Mouse (Mus musculus) activated CD4-positive, CD25-positive, alpha-beta regulatory T cell, adult 4 months (primary cell): ENCODE data around the gene Hnrnpul1. TPM values are rescaled to one million over a fixed set of nuclear protein-coding genes. Genes with fewer than 3 reads are reported as not detected.

Source experiments
- ATAC-seq: one replicate; pipeline ENCODE4 v1.8.0; 2017
- polyA plus RNA-seq, 2 experiments: library from polyadenylated mRNA; unstranded; fragments of 100-300 nt; shearing (Covaris generic); gene quantifications; one replicate each; pipeline ENCODE4 v1.2.1; 2017

The Hnrnpul1 gene
- polyA plus RNA-seq, 2 experiments from 2014 or later, result 47.1 to 58.0 TPM

DNA sequence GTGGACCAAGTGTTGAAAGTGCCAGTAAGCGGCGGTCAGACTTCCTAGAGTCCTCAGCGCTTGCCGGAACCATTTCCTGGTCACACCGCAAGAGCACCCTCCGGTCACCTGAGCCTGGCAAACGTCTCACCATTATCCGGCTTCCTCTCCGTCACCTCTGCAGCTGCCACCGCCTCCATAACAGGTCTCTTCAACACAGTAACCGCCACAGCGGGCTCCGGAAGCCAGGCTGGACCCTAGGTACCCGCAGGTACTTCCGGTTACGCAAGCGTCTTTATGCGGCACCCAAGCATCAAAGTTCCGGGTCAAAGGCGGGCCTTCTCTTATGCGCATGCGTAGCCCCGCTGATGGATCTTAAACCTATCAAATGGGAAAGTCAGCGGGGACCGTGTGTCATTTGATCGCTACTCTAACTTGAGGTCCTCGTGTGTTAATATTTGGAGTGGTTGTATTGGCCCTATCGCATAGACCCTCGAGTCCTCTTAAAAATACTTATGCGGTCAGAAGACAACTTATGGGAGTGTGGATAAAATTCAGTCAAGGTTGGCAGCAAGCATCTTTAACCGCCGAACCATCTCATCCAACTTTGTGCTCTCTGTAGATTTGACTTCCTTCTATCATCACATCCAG is 35.7 kb downstream of the Hnrnpul1 start, which contains the start of gene Ccdc97:
Gene Ccdc97, minus strand, starts transcription at position 301 of the 630 bp plus-strand sequence.
- peak; percentile 92 for ATAC-seq

DNA sequence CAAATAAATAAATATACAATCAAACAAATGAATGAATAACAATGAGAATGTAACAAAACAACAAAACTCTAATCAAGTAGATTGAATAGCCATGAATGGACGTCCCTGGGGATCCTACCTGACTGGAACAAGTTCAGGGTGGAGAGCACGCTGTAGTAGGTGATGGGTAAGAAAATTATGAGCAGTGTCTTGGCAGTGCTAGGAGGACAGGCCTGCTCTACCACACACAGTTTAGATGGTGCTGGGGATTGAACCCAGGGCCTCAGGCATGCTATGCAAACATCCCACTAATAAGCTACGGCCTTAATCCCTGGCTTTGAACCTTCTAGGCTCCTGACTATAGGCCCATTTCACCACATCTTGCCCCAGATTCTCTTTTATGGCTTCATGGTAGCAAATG is 37.1 kb downstream of the Hnrnpul1 start:
- ATAC-seq, result no peak

DNA sequence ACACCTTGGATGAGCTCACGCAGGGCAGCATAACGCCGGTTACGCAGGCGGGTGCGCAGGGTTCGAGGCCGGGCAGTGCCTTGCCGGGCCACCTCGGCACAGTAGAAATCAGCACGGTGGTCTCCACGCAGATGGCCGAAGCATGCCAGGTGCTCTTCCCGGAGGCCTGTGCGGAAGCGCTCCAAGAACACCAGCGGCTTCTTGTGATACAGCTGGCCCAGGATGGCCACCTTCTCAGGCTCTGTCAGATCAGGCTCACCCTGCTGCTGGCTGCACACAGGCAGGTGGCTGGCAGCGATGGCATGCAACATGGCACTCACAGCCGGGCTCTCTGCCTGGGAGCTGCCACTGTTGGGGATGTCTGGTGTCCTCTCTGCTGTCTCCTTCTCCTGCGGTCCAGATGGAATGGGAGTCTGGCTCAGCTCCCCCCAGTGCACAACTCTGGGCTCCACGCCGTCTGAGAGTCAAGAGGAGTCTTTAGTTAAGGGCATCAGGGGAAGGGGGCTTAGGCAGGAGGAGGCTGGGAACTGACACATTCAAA is 38.8 kb downstream of the Hnrnpul1 start:
- no peak for ATAC-seq

DNA sequence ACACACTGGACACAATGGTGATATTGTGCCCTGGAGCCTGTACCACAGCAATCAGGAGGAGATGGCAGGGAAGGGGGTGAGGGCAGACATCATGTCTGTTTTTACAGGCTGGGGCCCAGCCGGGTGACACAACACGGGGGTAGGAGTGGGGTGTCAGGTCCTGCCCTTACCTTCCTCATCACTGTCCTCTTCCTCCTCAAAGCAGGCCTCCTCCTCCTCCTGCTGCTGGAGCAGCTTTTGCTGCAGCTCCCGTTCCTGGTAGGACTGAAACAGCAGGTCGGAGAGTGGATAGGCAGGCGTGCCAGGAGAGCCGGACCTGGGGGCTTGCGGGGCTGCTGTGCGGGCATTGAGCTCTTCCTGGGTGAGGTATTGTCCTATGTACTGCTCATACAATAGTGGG is 40.0 kb downstream of the Hnrnpul1 start:
- no peak for ATAC-seq

DNA sequence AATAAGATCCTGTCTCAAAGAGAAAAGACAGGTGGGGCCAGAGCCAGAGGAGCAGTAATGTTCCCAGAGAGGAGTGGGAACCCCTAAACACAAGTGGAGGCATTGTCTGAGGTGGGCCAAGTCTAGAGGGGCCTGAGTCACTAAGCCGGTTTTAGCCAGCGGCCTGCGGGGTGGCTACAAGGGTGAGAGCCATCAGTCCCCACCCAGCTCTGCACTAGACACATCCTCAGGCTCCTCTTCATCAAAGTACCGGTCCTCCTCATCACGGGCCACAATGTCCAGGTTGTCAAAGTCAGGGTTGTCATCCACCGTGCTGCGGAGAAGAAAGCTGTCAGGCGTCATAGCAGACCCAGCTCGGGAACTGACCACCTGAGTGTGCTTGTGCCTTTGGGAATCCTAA is 41.8 kb downstream of the Hnrnpul1 start:
- ATAC-seq, result no peak

DNA sequence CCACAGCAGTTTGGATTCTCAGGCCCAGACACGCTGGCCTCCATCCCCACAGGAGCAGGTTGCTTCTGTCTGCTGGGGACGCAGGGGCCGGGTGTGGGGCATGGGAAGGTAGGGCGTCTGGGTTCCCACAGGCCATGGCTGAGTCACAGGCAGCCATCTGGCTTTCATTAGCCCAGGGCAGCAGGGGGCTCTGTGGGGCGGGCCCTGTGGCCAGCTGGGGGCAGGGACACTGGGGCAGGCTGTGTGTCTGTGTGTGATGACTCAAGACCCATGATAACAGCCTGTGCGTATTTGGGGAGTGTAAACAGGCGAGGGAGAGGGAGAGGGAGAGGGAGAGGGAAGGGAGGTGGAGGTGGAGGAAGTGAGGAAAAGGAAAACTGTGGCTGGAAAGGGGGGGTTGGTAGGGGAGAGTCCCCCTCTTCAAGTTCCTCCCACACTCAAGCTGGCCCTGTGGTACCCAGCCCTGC is 42.8 kb downstream of the Hnrnpul1 start:
- no peak for ATAC-seq

DNA sequence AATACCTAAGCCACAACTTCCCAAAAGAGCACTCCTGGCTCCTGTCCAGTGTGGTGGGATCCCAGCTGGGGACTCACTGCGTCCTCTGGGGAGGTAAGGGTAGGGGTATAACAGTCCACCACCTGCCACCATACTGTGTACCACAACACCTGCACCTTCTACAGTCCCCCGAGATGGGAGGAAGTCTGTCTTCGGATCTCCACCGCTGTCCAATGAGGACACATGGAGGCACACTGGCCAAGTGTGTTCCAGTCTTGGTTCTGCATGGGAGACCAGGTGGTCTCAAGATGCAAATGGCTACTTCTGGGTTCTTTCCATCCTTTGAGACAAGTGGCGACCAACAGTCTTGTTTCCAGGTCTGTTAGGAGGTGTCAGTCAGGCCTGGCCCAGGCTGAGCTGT is 43.4 kb downstream of the Hnrnpul1 start:
- ATAC-seq, result no peak

DNA sequence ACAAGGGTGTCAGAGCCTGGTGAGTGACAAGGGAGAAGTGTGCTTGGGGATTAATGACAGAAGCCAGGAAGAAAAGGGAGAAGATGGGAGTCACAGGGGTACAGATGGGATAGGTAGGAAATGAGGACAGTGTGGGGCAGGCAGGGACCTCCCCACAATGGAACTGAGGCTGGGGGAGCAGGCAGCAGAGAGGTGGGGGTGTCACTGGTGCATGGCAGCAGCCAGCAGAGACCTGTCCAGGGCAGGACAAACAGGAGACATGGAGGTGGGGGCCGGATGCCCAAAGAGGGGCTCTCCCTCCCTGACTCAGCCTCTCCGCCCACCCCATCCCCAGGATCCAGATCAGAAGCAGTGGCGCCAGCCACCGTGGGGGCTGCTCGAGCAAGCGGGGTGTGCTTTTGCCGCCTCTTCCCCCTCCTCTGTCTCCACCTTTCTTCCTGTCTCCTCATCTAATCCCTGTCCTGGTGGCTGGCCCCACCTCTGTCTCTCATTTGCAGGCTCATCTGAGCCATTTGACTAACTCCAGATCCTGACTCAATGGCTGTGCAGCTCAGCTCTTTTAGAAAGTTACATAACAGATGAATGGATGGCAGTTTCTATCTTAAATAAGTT is 43.9 kb downstream of the Hnrnpul1 start:
- peak; percentile 32 for ATAC-seq

DNA sequence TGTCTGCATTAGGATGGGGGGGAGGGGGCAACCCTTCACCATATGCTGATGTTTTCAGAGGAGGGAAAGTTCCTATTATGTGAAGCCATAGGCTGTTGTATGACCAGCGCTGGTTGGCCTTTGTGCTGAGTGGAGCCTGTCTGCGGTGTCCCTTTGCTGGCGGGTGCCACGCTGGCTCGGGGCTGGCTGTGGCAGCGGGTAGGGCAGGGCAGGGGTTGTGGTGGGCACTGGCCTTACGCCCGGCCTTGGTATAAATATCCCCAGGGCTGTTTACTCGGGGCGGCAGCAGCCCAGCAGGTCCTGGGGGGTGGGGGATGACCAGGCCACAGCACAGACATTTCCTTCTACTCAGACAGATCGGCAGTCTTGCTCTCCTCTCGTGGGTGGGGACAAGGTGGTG is 44.6 kb downstream of the Hnrnpul1 start:
- no peak for ATAC-seq

DNA sequence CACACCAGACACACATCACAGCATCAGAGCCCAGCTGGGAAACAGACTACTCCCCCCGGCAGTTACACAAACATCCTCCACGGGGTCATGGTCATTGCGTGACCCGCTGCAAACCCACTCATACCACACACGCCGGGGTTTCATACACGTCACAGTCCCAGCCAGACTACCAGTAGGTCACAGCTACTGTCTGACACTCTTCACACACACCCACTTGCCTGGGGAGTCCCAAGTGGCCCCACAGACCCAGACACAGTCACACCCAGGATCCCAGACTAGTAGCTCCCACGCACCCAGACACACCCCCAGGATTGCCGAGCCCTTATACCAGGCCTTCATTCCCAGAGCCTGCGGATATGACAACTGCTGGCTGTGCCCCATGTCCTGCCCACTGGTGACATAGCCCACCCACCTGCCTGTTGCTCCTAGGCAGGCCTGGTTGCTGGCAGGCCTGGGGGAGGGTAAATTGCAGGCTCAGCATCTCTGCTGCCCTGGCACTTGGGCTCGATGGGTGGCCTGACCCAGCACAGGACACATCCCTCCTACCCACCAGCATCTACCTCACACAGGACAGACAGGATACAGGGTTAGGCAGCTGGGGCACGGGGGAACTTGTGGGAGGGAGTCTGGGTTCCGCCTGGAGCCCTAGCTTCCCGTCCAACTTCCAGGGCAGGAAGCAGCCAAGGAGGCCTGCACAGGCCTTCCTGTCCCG is 46.8 kb downstream of the Hnrnpul1 start:
- peak; percentile 46 for ATAC-seq

DNA sequence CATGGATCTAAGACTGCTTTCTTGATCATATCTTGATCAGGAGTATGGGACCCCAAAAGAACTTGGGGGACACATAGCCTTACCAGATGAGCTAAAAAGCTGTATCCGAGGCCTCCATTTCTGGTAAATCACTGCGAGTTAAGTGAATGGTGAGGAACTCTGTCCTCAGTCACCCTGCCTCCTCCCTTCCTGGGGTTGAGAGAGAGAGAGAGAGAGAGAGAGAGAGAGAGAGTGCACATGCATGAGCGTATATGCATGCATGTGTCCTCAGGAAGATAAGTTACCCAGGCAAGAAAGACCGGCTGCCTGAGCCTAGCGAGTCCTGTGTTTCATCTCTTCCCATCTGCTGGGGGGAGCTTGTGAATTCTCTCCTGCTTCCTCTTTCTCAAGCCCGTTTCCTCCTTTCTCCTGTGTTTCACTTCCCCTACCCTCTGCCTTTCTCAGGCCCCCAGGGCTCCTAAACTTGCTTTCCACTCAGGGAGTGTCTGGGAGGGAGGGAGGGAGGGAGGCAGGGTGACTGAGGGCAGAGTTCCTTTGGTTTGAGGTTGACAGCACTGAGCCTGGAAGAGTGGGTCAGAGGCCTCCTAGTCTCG is 47.9 kb downstream of the Hnrnpul1 start:
- ATAC-seq, result no peak

DNA sequence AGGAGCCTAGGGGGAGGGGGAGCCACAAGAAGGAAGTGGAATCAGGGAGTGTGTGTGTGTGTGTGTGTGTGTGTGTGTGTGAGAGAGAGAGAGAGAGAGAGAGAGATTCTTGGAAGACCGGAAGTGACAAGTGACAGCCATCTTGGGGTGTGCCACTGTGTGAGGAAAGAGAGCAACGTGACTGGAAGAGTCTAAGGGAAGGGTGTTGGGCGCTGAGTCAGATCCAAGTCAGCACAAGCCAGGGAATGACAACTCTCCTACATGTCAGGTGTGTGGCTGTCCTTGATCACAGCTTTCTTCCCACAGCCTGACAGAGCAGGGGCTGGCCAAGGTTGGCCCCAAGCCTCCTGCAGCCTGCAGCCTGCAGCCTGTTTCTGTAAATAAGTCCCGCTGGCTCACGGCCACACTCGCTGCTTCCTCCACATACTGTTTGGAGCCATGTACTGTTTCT is 48.7 kb downstream of the Hnrnpul1 start:
- no peak for ATAC-seq

DNA sequence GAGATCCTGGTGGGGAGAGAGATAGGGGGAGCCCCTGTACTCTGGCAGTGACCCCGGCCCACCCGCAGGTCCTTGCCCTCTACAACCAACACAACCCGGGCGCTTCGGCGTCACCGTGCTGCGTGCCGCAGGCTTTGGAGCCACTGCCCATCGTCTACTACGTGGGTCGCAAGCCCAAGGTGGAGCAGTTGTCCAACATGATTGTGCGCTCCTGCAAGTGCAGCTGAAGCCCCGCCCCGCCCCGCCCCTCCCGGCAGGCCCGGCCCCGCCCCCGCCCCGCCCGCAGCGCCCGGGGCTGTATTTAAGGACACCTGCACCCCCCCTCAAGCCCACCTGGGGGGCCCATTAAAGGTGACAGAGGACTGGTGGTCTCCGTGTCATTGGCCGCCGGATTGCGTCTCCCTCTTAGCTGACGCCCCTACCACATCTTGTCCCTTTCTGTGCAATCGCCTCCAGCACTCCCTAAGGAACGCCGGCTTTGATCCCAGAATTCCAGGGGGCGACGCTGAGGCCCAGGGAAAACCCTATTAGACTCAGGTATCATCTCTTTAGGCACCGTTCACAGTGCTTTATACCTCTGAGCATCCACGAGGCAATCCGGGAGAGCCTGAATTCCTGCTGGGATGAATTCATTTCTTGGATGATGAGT is 49.7 kb downstream of the Hnrnpul1 start:
- ATAC-seq, result no peak

DNA sequence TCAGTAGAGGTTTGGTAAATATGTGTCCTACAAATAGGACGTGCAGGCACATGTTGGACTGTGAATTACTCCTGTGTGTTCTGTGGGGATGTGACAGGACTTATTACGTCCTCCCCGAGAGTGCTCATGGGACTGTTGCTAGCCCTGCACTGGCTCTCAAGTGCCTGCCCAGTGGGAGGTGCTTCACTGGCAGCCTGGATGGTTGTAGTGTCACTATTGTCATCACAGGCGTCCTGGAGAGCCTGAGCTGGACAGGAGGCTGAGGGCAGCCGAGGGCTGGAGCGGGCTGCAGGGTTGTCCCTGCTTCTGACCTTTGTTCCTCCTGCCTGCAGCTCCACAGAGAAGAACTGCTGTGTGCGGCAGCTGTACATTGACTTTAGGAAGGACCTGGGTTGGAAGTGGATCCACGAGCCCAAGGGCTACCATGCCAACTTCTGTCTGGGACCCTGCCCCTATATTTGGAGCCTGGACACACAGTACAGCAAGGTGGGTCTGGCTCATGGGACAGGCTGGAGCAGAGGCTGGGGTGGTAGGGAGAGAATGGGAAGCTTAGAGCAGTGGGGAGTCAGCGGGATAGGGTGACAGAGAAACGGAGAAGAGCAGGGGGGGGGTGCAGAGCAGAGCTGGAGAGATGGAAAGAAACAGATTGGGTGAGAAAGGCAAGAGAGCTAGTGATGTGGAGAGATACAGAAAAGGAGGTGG is 50.6 kb downstream of the Hnrnpul1 start:
- ATAC-seq, result no peak

DNA sequence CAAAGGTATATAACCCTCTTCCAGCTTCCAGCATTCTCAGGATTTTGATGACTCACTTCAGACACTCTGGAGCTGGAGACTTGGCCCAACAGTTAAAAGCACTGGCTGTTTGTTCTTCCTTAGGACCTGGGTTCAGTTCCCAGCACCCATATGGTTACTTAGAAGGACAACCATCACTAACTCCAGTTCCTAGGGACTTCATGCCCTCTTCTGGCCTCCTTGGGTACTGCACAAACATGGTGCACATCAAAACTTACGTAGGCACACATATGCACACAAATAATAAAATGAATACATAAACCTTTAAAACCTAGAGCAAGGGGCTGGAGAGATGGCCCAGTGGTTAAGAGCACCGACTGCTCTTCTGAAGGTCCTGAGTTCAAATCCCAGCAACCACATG is 52.2 kb downstream of the Hnrnpul1 start:
- no peak for ATAC-seq

DNA sequence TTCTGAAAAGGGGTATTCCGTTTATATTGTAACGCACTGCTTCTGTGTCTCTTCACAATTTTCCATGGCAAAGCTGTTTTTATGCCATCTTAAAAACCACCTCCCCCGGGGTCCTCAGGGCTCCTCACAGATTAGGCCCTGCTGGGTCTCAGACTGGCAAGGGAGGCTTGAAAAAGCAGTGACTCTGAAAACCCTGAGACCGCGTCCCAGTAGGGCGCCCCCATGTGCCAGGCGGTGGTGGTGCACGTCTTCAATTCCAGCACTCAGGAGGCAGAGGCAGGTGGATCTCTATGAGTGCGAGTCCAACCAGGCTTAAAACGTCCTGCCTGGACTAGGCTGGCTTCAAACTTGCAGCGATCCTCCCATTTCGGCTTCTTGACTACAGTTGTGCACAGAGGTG is 53.8 kb downstream of the Hnrnpul1 start:
- no peak for ATAC-seq

DNA sequence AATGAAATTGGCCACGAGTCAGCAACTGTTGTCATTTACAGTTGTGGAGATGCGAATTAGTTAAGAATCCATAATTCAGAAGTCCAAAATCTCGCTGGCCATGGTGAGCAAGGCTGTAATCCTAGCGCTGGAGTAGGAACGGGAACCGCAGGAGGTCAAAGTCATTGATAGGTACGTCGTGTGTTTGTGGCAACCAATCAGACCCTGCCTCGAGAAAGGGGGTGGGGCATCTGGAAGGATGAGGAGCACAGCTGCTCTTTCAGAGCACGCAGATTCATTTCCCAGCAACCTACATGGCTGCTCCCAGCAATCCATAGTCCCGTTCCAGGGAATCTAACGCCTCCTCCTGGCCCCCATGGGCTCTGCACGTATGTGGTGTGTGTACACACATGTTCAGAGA is 54.7 kb downstream of the Hnrnpul1 start:
- ATAC-seq, result no peak

DNA sequence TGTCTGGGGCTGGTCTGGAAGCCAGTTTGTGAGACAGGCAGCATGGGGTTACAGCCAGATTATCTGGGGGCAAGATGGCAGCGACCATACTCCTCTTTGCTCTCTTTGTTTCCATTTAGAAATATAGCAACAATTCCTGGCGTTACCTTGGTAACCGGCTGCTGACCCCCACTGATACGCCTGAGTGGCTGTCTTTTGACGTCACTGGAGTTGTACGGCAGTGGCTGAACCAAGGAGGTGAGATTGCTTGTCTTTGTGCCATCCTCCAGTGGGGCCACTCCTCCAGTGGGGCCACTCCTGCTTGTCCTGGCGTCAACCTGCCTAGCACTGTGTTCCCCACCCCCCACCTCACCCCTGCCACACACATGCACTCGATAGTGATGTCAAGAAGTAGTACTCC is 60.5 kb downstream of the Hnrnpul1 start:
- no peak for ATAC-seq

DNA sequence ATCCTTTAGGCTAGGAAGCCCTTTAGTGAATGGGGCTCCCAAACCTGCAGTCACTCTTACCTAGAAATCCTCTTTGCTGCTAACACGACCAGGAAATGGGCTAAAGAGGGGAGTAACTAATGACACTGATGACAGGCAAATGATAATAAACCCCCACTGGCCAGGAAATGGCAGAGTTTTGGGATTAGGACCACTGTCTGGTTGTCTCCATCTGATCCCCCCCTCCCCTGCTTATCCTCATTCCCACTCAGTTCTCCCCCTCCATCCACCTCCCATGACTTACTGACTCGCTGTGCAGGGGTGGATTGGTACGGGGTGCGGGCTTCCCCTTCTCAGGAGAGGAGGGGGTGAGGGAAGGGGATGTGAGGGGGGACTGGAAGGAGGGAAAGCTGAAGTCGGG is 64.5 kb downstream of the Hnrnpul1 start:
- no peak for ATAC-seq

DNA sequence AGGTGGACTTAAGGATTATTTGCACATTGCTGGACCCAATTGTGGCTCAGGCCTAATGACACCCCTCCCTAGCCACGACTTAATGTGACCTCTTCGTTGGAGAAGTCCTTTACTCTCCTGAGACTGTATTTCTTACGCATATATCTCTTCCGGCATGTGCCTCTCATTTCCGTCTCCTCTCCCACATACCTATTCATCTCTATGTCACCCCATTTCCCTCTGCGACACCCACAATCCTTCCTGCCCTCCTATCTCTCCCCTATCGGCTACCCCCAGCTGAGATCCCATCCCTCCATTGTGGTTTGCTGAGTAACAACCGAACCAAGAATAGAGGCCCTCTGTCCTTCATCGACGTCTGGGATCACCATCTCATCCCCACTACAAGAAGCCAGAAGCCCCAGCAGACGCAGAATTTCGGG is 64.9 kb downstream of the Hnrnpul1 start:
- ATAC-seq, result peak; percentile 36

DNA sequence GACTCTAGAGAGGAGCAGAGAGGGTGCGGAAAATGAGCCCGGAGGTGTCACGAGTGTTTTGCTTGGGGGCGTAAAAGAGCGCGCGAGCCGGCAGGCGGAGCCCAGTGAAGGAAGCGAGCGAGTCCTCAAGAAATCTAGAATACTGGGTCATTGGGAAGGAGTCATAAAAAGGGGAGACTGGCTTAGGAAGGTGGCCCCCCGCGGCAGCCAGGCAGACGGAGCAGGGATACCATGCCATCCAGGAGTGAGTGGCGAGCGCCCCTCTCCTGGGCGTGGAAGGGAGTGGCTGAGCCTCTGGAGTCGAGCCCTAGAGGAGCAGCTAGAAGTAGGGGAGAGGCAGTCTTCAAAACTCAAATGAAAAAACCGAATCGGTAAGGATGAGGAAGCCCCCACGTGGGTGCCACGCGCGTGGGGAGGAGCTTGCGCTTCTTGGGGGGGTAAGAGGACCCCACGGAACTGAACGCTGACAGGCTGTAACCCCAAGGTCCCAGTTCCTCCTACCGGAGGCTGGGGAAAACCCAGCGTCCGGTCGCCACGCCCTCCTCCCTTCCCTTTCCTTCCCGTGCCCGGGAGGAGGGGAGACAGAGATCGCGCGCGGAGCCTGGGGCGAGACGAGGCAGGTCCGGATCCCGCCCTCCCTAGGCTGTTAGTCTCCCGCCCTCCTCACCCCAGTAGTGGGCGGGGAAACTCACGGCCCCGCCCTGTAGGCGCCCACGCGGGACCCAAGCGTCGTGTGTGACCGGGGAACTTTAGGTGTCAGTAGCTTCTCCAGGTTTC is 65.6 kb downstream of the Hnrnpul1 start:
- peak; percentile 58 for ATAC-seq
